Mouse (Mus musculus): ENCODE data around the gene Rubcnl.

DNA sequence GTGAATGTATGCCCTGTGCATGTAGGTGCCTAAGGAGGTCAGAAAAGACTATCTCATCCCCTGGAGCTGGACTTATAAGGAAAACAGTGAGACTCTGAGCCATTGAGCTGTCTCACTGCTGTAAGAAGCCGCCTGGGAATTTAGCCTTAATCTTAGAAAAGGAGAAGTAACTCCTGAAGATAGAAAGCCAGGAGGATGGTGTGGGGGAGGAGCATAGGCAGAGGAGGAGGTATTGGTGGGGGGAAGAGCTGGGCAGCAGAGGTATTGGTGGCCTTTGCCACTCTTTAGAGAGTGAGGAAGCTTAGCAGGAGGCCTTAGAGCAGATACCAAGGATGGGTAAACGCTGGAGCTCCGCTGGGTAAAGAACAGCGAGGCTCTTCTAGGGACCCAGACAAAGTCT, 26.5 kb upstream of the Rubcnl start:
- TF ChIP-seq POLR2A (IDR thresholded peaks at IDR 0.05; ENCODE audit: low read depth, low read length): no peak
- no peak for TF ChIP-seq CTCF (IDR thresholded peaks at IDR 0.05; ENCODE audit: extremely low read depth, insufficient read depth, insufficient read length, insufficient replicate concordance)
